Mouse (Mus musculus): ENCODE data around the gene Peli2.
"Not testable (repeated sequence)": the region's sequence is repeated elsewhere in the genome, so short reads cannot be mapped to it uniquely, and the experiment has no call there.

The Peli2 gene

DNA sequence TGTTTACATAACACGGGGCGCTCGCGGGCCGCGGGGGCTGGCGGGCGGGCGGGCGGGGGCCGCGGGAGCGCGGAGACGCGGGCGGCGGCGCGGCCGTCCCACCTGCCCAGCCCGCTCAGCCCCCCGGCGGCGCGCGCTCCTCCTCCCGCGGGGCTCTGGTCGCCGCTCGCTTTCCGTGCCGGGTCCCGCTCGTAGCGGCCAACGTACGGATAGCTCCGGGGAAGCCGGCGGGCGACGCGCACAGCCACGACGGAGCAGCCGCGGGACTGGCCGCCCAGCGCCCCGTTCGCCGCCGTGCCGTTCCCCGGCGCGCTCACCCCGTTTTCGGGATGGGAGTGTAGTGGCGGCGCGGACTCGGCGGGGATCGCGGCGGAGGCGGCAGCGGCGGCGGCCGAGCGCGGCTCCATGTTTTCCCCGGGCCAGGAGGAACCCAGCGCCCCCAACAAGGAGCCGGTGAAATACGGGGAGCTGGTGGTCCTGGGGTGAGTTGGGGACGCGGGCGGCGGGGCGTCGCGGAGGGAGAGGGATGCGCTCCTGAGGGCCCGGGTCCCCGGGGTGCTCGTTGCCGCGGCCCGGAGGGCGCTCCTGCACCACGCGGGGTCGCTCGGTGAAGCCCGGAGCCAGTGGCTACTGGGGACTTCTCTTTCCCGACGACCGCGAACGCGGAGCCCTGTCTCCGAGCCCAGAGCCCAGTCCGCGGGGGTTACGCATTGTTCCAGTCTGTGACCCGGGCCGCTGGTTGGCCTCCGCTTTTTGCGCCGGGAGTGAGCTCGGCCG, at the start of gene Peli2:
Peli2 (plus strand) TSS at position 72 of the 777 bp plus-strand sequence.
- DNase-seq (ENCODE audit: low read depth) = no peak

DNA sequence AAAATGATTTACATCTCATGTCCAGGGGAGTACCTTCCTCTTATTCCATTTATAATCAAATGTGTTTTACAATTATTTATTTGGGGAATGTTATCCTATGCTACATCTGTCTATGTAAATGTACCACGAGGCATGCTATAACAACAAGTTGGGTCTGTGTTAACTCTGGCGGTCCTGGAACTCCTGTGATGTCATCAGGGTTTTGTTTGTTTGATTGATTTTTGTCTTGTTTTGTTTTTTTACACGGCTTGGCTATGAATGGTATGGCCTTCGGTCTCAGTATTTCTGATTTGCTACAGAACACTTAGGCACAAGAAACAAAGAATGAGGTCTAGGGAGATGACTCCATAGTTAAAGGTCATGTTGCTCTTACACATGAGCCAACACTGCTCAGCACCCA, 48.5 kb upstream of the Peli2 start:
- no peak for DNase-seq (ENCODE audit: low read depth)

DNA sequence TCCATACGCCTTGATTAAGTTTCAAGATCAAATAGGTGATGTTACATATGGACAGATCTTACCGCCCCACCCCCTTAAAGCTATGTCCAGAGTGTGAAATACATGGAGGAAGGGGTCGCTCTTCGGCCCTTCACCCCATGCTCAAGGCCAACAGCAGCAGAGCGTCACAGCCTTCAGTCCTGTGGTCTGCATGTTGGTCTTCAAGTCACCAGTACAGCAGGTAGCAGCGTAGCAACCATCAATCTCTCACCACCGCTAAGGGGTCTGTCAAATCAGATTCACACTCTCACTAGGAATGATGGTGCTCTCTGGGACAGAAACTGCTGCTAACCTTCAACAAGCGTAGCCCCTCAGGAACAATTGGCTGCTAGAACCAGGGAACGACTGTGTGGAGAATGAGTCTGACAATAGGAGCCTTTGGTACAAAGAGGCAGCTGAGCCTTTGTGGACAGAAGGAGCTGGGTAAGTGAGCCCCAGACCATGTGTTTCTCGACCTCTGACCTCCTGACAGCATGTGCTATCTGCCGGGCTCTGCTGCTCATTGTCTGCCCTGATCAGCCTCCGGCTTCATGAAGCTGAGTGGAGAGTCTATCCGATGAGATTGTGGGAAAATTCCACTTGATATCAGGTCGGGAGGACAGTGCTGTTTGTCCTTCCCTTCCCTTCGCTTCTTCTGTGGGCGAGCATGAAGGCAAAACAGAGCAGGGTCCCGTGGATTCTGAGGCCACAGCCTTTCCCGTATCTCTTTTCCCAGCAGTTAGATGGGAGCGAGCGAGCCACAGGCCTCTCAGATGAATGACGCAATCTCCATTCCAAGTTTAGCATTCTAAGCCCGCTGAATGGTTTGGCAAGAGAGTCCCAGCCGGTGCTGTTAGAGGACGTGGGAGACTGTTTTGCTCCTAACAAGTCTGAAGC, 47.1 kb upstream of the Peli2 start:
- no peak for DNase-seq (ENCODE audit: low read depth)

DNA sequence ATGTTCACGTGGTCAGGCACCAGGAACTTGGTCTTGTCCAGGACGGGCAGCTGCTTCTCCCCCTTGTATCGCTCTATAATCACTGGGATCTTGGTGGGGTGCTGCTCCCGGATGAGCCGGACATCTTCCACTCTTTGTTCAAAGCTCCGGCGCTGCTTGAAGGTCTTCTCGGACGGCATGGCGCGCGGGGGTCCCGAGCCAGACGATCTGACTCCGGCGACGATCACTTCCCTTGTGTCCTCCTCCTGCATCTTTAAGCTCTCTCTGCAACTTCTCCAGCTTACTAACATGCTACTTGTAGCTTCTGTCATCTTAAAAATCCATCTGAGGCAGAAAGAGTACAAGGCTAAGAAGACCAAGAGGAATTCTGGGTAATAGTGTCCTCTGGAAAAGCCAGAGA, 41.0 kb upstream of the Peli2 start:
- DNase-seq (ENCODE audit: low read depth) = not testable (repeated sequence)

DNA sequence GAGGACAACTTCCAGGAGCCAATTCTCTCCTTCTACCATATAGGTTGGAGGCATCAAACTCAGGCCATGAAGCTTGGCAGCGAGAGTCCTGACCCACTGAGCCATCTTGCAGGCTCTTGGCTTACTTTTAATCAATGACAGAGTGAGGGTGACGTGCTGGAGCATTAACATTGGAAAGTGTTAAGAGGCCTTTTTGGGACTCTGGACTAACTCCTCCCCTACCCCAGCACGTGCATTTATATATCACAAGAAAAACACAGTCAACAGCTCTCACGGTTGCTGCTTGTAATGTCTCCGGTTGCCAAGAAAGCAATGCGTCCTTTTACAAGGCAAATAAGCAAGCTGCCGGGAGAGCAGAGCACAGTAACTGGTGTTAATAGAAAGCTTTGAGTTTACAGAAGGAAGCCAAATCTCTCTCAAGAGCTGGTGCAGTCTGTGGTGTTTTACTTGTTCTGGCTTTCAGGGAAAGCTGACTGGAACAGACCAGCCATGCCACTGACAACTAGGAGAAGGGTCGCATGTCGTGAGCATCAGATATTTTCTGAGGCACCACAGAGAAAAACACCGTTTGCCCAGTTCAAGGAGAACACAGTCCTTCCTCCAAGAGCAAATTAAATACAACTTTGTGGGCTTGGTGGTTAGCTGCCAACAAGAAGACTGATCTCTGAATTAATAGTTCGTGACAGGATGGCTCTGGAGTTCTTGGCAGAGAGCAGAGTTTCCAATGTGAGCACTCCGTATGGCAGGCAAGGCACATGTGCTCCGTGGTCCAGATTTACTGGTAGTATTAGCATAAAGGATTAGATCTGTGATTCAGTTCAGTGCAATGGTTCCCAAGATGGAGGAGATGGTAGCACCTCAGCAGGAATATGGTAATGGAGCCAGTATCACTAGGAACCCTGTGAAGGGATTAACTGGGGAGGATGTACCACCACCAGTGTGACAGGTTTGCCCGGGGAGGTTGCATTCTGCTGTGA, 36.5 kb upstream of the Peli2 start:
- DNase-seq (ENCODE audit: low read depth) = no peak

DNA sequence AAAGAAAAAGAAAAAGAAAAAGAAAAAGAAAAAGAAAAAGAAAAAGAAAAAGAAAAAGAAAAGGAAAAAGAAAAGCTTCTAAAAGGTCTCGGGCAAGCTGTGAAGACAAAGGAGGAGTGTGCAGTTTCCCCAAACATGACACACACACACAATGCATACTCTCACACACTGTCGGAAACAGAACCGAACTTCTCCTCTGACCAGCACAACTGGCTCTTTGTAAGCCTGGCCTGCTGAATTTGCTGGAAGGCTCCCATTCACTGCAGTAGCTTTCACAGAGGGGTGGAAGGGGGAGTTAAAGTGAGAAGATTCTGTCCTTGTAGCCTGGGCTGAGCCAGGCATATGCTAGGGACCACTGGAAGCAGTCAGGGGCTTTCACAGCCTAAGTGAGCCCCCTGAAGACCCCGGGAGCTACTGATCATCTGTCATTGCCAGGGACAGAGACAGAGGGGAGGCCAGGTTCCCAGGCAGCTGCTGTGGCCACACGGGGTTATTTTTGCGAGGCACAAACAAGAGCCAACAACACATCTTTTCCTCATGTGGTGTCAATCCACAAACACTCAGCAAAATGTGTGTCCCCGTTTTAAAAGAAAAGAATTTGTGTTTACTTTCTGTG, 33.8 kb upstream of the Peli2 start:
- DNase-seq (ENCODE audit: low read depth) = no peak

DNA sequence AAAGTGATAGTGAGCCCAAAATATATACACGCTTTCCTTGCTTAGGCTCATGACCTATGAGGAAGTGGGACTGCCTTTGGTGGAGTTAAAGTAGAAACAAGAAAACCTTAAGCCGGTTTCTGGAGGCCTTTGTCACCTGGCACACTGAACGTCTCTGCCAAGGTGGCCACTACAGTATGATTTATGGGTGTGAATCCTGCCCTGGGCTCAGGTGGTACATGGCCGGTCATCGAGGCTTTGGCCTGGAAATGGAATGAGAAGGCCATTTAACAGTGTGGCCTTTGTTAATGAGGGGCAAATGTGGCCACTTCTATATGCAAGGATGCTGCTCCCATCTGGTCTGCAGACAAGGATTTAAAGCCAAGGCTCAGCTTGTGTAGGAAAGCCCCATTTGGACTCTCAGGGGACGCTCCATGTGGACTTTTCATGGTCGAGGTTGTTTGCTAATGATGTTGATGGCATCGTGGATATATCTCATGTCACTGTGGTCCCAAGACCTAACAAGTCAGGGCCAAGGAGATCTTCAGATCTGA, 33.3 kb upstream of the Peli2 start:
- DNase-seq (ENCODE audit: low read depth) = no peak

DNA sequence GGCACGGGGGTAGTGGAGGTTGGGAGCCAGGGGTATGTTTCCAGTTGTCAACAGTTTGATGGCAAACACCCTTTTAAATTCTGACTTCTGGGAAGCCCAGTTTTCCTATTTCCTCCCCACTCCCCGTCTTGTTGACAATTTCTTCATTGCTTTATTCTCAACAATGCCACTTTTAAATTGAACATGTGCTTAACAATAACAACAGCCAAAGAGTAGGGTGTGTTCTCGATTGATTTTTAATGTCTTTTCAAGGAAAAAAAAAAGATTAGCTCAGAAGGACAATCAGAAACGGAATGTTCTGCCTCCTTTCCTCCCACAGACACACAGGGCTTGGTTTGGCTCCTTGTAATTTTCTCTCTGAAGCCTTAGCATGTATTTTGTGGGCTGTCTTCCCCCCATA, 30.2 kb upstream of the Peli2 start:
- DNase-seq (ENCODE audit: low read depth) = no peak

DNA sequence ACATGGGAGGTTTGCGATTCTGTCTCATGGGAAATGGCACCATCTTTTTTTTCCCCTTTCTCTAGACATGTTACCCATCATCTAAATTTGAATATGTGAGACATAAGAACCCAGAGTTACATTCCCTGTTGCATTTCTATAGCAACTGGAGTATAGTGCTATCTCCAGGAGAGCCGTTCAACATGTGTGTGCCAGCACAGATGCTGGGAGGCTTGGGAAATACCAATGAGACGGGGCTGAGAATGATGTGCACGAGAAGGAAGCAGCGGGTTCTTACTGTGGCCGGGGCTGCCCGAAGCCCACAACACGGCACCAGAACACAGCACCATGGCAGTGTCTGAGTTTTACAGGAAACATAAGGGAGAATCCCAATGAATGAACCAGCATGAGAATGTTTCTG, 29.5 kb upstream of the Peli2 start:
- DNase-seq (ENCODE audit: low read depth) = no peak

DNA sequence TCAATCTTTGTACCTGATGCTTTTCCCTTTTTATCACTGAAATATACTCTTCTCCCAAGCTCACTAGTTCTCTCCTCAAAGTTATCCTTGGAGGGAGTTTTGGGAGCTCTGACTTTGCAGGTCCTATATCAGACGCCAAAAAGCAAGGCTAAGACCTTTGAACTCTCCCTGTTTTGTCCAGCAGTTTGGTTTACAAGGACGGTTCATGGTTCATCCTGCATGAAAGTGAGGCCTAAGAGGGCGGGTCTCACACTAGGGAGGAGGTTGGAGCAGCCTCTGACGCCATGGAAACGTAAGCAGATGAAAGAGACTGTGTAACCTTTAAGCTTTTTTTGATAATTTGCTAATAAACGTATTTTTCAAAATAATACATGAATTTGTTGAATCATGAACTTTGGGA, 22.4 kb upstream of the Peli2 start:
- DNase-seq (ENCODE audit: low read depth) = no peak

DNA sequence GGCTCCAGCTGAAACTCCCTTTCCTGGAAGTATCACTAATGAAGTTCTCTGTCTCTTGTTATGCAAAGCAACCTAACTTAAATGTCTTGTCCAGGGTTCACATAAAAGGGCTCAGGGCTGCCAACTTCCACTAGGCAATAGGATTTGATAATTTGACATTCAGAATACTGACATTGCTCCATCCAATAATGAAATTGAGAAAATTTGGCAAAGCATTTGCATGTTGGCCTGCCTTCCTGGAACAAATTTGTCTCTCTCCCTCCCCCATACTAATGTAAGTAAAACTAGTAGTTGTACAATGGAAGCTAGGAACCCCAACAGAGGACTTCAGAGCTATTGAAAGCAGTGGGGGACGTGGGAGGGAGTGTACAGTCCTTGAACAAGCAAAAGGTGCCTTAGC, 21.3 kb upstream of the Peli2 start:
- no peak for DNase-seq (ENCODE audit: low read depth)

DNA sequence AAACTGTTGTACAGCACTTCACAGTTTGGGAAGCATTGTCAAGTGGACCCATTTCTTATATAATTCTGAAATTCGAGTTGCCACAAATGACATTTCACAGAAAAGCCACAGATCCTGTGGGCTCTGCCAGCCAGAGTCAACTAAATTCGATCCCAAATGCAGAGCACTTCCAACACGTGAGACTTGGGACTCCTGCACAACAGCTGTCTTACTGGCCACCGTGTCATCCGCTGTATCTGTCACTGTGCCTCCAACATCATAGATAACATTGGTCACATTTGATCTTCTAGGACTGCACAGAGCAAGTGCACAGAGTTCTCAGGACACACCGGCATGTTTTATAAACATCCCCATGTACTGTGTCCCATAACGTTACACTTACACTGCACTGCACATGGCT, 14.2 kb upstream of the Peli2 start:
- no peak for DNase-seq (ENCODE audit: low read depth)

DNA sequence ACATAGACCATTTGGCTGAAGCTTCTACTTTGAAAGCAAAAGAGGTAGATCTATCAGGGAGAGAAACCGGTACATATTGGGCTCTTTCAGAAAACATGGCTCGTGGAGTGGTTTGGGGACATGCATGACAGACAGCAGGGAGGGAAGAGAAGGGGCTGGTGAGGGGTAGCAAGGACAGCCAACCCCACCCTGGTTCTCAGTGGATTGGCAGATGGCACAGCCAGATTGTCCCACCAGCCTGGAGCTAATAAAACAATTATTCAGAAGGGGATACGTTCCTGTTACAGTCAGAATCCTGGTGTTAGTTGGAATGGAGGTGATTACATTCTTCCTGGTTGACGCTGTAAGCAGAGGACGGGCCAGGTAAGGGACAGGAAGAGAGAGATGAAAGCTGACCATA, 2.6 kb upstream of the Peli2 start:
- DNase-seq (ENCODE audit: low read depth) = no peak

DNA sequence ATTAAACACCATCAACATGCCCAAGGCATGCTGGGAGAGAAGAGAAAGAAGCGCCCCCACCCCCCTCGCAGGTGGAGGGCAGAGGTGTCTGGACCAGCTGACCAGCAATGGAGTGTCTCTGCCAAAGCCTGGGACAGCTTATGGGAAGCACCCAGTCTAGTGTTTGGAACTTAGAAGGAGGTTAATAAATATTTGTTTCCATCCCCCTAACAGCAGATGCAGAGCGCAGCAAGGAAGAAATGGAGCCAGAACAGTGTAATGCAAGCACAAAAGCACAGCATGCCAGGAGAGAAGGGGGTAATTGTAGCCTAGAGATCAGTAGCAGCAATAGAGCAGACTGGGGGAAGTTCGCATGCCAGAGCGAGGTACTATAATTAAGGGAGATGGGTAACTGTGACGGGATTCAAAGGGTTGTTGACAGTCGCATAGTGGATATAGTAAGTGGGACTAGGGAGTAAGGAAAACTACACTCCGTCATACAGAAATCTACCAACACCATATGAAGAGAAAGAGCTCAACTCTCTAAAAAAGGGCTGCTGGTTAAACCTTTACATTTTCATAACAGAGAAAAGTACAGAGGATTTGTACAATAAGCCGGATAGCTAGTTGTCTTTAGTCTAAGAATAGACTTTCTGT, 1.5 kb upstream of the Peli2 start:
- DNase-seq (ENCODE audit: low read depth) = no peak

DNA sequence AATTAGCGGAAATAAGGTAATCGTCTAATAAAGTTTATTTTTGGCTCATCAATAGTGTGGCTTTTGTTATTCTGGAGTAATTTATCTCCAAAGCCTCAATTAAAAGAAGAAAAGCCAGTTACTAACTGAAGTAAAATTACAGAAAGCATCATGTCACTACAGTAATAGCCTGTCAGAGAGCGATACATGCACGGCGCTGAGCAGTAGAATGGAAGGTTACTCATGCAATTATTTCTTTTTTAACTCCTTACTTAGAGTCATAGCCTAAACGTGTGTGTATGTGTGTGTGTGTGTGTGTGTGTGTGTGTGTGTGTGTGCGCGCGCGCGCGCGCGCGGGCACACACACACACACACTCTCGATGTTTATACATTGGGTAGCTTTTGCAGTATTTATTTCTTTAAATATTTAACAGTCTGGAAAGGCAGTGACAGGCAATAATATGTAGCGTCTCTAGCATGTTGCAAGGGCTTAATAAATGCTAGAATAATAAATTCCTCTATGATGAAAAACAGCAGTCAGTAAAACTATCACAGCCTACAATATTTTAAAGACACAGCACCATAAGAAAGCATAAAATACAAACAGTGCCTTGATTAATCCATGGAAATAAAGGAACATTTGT, 864 bp upstream of the Peli2 start:
- DNase-seq (ENCODE audit: low read depth) = no peak

DNA sequence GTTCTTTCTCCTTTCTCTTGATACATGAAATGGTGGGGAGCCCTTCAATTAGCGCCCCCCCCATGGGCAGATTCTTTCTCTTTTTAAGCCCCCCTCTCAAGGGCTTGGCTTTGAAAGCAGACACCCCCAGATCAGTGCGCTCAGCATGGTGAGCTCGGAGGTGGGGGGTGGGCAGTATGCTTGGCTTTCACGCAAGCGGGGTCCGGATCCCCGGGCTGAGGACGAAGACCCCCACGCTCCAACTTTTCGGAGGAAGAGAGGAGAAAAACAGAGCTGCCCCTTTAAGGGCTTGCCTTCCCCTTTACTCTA, 226 bp upstream of the Peli2 start:
- no peak for DNase-seq (ENCODE audit: low read depth)

DNA sequence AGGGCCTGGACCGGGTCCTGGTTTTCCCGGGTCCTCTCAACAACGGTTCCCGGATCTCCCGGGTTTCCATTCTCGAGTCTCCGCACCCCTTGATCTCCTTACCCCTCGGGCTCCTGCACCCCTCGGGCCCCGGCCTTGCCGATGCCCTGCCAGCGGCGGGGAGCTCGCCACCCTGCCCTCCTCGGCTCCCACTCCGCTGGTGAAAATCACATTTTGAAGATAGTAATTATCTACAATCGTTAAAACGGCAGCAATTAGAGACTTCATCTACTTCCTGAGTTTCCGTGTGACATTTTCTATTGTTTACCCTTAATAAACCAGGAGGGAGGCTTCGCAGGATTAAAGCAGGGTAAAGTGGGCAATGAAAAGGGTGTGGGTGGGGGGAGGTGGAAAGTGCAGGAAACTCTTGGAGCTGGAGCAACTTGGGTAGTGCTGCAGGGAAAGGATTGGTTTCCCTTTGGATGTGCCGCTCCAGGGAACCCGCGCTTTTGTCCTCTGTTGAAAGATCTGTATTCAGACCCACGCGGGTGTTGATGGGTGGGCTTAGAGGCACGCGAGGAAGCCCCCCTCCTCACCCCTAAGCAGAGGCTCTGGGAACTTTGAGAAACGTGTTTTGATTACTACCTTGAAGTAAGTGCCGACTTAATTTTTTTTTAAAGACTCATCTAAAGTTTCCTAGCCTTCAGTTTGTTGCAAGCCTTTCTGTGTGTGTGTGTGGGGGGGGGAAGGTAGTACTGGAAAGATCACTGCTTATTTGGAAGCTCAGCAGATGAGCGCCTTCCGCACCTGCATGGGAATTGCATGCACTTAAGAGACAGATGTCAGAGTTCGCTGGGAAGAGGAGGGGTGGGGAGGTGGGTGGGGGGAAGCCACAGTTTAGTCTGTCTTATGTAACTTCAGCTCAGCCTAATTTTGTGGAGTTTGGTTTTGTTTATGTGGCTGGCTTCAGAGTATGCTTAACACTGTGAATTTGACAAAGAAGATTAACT, 1.2 kb downstream of the Peli2 start:
- no peak for DNase-seq (ENCODE audit: low read depth)

DNA sequence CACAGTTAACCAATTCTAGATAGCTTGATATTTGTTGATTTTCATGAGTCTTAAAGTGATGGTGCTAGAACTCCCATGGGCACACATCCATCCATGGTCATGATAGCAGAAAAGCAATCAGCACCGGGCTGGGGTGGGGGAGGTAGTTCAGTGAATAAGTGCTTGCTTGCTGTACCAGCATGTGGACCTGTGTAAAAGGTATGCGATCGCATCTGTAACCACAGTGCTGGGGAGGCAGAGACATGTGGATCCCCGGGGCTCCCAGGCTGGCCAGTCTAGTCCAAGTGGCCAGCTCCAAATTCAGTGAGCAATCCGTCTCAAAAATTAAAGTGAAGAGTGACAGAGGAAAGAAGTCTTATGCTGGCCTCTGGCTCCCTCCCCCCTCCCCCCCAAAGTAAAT, 3.4 kb downstream of the Peli2 start:
- DNase-seq (ENCODE audit: low read depth) = no peak

DNA sequence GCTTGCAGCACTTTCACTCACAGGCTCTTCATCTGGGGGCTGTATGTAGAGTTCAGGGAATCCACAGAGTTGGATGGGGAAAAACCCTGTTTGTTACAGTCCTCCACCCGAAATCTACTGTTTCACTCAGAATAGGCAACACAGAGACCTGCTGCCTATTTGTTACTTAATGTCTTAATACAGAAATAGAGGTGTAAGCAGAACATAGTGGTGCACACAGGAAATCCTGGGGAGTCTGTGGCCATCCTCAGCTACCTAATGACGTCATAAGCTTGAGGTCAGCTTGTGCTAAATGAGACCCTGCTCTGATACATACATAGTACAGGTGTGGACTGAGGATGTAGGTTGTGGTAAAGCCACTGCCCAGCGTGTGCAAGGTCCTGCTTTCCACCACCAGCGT, 4.2 kb downstream of the Peli2 start:
- DNase-seq (ENCODE audit: low read depth) = no peak
